Mouse (Mus musculus): ENCODE data around the gene Sowaha.

Sowaha gene

DNA sequence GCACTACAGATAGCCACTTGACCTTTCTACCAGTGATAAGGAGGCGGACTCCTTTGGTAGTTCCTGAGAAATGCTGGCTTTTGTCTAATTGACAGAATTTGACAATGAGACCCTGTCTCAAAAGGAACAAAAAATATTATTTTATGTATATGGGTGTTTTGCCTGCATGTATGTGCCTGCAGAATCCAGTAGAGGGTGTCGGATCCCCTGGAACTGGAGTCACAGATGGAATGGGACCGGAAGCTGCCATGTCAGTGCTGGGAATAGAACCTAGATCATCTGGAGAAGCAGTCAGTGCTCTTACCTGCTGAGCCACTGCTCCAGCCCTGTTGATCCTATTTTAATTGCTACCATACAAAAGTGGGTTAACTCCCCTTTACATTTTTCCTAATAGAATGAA, 7.4 kb downstream of the Sowaha start:
- no peak for DNase-seq (ENCODE audit: low spot score)

DNA sequence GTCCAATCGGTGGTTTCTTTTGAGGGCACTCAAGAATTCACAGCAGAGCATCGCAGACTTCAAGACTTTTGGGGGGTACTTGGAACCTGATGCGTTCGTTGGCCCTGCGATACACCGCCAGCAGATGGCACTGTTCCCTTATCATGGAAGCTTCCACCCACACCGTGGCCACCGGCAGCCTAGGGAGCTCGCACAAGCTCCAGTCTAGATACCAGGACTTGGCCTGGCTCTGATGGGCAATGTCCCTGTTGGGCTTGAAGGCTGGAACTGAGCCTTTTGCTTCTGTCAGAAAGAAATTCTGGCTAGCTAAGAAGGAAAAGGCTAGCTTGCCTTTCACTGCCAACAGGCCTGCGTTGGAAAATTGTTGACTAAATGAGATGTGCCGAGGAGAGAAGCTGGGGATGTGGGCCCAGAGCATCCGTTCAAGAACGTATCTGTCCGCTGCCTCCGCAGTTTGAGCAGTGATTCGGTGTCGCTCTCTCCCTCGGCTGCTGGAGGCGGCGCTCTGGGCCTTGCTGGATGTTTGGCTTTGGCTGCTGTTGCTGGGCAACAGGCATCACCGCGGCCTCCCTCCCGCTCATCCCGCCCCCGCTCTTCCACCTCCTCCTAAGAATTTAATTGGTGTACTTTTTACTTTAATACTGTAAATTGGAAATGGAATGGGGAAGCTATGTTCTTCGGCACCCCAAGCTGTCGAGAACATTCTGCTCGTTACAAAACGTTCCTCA, 9.9 kb downstream of the Sowaha start, which contains the start of gene Gm9837:
TSS of gene Gm9837 (minus strand) at position 512 of the 728 bp plus-strand sequence.
- DNase-seq (ENCODE audit: low spot score), result peak; percentile 96

DNA sequence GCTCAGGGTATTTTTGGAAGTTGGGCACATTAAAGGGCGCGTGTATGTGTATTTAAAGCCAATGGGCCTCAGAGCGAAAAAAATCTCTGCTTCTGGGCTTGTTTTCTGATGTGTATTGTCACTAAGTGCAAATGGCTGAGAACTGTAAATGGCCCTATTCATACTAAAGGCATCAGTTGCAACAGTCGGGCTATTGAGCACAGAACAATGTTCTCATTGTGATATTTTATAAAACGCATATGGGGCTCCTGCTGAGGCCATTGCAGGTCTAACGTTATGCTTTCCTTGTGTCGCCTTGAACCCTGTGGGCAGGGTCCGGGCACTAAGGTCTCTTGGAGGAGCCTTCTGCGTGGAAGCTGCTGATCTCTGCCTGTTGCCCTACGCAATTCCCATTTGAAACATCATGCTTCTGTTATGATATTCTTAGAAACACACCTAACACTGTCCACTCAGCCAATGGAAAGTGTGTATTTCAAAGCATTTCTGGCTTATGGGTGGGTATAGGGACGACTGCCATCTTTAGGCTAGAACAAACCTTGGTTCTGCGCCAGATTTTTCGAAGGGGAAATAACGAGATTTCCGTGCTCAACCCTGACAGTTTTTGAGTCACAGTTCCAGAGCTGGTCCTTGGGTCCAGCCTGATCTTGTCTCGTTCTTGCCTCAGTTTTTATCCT, 10.6 kb downstream of the Sowaha start:
- peak; percentile 69 for DNase-seq (ENCODE audit: low spot score)

DNA sequence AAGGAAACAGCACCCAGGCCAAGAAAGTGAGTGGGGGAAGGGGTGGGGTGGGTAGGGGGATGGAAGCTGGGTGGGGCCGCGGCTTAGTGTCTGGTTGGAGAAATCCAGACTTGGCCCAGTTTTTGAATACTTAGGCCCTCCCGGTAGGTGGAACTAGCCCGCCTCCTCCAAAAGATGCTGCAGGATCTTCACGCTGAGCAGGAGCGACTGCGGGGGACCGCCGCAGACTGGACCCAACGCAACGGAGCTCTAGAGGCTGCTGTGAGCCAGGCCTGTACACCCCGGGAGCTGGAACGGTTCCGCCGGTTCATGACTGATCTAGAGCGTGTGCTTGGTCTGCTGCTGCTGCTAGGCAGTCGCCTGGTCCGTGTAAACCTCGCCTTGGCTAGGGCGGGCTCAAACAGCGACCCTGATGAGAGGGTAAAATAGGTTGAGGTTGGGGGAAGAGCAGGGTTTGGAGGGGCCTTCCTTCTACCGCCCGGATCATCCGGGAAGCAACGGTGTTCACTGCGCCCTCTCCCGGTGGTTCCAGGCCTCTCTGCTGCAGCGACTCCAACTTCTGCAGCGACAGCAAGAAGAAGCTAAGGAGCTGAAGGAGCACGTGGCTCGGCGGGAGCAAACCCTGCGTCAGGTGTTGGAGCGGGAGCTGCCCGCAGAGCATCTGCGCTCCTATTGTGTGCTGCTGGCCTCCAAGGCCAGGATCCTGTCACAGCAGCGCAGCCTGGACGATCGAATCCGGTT, 13.7 kb downstream of the Sowaha start:
- peak; percentile 82 for DNase-seq (ENCODE audit: low spot score)

DNA sequence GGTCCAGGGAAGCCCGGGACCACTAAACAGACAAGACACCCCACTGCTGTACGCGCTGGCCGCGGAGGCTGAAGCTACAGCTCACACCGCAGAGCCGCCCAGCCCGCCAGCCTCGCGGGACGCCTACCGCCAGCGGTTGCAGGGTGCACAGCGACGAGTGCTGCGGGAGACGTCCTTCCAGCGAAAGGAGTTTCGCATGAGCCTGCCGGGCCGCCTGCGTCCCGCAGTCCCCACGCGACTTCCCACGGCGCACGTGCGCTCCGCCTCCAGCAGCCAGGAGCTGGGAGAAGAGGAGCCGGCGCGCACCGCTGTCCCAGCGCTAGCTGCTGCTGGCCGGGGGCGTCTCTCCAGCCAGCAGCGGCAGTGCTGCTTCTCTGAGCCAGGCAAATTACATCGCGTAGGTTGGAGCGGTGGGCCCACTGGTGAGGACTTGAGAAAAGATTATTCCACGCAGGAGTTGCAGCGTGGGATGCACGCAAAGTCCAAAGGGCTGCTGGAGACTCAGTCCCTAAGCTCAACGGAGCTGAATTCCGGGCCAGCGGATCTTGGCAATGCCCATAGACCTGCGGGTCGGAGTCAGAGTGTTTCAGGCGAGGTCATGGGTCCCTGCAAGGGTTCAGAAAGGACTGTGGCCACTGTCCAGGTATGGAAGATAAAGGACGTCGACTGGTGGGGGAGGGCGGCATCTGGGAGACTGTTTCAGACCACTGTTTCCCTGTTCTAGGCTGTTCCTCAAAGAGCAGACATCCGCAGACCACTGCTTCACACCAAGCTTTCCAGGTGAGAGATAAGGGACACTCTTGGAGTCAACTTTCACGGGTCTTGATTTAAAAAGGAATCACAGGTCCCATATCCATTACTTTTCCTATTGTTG, 16.3 kb downstream of the Sowaha start:
- peak; percentile 52 for DNase-seq (ENCODE audit: low spot score)

DNA sequence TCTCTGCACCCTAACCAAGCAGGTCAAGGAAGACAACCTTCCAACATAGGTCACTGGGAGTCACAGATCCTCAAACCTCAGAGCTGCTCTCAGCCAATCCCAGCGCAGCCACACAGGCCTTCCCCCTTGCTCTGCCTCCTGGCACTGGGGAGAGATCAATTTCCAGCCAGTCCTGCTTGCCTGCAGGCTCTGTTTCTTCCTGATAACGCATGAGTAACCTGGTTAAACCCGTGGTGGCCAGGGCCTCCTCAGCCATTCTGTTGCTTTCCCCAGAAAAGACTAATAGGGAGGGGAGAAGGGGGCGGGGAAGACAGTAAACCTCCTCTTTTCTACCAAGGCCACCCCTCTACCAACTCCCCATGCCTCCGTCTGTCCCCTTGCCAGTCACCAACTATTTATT, 18.3 kb downstream of the Sowaha start:
- DNase-seq (ENCODE audit: low spot score), result no peak

DNA sequence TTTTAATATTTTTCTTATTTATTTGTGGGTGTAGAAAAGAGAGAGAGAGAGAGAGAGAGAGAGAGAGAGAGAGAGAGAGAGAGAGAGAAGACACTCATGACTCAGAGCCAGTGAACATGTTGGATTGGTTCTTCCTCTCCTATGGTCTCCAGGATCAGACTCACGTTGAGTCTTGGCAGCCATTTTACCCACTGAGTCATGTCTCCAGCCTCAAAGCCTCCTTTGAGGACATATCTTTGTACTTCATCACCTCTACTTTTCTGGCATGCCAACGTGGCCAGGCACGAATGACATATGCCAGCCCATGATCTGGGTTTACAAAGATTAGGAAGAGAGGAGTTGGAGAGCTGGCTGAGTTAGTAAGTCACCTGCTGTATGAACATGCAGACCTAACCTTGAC, 19.9 kb downstream of the Sowaha start:
- no peak for DNase-seq (ENCODE audit: low spot score)

DNA sequence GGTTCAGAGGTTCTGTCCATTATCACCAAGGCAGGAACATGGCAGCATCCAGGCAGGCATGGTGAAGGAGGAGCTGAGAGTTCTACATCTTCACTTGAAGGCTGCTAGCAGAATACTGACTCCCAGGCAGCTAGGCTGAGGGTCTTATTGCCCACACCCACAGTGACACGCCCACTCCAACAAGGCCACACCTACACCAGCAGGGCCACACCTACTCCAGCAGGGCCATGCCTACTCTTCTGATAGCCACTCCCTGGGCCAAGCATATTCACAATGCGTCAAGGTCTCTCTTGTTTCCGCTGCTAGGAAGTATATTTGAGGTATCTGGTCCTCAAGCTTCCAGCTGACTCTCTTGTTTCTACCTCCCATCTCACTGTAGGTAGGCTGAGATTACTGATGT, 21.1 kb downstream of the Sowaha start:
- no peak for DNase-seq (ENCODE audit: low spot score)

DNA sequence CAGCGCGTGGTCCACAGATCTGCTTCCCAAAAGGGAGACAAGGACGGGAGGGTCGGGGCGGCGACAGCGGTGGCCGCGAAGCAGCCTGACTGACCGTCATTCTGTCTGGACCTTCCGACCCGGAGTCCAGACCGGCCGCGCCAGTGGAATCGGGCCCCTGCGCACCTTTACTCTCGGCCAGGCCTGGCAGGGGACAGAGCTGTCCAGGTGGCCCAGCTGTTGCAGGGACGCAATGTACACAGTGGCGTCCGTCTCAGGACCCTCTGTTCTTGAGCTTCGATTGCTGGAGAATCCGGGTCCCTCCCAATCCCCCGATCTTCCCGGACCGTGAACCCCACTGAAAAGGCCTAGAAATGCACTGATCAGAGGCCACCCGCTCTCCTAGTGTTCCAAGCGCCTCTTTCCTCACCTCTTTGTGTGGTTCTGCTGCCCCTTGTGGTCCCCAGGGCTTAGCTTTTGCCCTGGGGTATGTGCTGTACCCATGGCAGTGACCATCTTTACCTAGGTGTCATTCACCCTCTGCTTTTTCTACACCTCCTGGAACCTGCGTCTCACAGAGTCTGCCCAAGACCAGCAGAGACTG, 22.6 kb downstream of the Sowaha start:
- no peak for DNase-seq (ENCODE audit: low spot score)

DNA sequence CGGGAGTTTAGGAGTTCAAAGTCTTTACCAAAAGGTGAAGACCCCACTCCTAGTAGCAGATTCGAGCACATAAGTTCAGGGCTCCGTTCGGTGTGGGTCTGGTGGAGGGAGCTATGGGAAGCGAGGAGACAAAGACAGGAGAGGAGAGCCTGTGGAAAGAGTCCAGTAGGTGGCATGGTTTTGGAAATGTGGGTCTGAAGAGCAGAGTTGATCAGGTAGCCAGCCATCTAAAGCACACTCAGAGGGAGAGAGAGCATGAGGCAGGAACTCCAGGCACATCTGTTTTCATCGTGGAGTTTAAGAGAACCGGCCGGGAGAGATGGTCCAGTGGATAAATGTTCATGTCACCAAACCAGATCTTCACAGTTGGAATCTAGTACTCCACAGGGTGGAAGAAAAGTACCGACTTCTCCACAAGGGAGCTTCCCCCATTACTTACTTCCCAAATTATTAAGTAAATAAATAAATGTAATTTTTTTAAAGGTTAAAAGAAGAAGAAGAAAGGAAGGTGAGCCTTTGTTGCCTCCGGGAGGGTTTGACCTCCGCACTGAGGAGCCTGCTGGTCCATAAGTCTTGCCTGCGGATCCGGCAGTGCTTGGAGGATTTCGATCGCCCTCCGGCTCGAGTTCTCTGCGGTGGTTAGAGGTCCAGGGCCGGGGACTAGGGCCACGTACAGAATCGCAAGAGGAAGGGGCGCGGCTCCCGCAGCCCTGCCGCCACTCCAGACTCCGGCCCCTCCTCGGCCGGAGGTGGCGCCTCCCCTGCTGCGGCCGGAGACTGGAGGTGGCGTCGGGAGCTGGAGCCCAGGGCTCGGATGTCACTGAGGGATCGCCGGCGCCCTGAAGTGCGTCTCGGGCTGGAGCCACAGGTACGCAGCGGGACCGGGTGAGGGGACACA, 23.4 kb downstream of the Sowaha start, which contains the start of the genes Gm10447 and Shroom1:
TSS of gene Gm10447 (minus strand) at position 637 of the 898 bp plus-strand sequence.
TSS of gene Shroom1 (plus strand) at position 732 of the 898 bp plus-strand sequence.
- no peak for DNase-seq (ENCODE audit: low spot score)

DNA sequence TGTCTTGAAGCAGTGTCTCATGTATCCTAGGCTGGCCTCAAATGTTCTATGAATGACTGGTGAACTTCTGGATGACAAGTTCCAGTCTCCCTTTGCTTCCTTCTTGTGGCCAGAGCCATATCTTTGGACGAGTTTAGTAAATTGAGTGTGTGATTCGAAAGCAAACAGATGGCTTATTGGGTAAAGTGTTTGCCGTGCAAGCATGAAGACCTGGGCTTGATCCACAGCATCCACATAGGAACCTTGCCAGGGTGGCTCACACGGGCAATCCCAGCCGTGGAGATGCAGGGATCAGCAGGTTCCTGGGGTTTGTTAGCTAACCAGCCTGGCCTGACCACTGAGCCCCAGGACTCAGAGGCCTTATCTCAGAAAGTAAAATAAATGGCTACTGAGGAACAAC, 27.0 kb downstream of the Sowaha start:
- no peak for DNase-seq (ENCODE audit: low spot score)

DNA sequence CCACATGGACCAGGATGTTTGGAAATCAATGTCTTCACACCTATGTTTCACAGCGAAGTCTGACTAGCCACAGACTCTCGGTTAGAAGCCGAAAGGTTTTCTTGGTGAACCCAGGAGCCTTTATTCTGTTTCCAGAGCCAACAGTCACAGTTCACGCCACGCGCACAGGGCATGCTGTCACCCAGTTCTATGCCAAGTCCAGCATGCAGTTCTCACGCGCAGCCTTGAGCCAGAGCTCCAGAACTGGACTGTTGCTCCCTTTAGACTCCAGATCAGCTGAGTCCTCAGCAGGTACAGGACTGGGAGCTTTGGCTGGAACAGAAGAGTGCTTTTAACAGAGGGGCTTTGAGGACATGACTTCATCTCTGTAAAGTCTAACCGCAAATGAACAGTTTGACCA, 27.7 kb downstream of the Sowaha start:
- no peak for DNase-seq (ENCODE audit: low spot score)

DNA sequence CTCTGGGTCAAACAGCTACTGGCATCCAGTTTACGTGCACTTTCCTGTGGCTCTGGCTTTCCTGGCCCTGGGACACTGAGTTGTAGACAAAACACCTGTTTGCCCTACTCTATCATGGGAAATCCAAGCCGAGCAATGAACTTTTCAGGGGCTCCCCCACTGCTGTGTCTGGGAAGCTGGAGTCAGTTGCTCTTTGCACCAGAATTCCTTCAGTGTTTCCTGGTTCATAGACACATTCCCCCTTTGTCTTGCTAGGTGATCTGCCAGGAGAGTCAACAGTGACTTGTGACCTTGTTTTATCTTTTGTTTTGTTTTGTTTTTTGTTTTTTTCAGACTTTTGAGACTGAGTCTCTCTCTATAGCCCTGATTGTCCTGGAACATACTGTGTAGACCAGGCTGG, 28.7 kb downstream of the Sowaha start:
- no peak for DNase-seq (ENCODE audit: low spot score)

DNA sequence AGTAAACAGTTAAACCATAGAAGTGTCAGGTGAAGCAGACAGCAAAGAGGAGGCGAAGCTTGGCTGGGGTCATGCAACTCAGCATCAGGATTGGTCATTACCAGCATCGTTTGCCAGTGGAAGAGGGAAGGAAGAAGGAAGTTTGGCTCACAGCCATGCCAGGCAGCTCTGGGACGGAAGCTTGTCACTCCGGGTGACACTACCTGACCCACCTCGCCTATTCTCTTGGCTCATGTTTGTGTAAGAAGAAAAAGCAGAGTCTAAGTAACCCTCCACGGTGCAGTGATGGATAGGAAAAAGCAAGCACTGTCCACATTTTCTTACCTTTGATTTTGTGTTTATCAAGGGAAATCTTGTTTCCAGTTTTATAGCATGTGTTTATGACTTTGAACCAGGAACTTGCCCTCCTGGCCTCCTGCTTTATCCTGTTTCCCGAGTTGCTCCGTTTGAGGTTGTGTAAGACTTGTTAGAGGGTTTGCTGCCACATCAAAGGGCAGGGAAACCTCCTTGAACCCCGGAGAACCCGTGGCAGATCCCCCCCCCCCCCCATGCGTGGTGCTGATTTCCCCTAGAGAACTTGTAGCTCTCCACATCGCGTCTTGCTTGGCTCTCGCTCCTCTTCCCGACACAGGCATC, 29.9 kb downstream of the Sowaha start:
- DNase-seq (ENCODE audit: low spot score), result no peak

DNA sequence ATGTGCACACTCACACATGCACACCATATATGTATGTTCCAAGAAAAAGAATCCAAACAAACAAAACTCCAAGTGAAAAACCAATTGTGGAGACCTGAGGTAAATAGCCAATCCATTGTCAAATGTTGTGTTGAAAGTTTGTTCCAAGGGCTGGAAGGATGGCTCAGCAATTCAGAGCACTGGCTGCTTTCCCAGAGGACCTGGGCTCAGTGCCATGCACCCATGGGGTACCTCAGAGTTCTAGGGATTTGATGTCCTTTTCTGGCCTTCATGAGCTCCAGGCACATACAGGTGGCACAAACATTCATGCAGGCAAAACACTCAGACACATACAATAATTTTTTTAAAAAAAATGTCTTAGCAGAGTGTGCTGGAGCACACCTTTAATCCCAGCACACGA, 31.5 kb downstream of the Sowaha start:
- DNase-seq (ENCODE audit: low spot score), result no peak

DNA sequence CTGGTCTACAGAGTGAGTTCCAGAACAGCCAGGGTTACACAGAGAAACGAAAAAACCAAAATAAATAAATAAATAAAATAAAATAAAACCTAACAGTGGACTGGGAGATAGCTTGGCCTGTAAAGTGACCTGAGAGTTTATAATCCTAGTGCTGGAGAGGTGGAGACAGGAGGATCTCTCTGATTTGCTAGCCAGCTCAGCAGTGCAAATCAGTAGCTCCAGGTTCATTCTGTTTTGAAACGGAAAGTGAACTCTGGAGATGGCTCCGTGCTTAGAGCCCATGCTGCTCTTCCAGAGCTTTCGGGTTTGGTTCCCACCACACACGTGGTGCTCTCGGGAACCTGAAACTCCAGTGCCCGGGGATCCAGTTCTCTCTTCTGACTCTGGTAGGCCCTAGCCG, 32.1 kb downstream of the Sowaha start:
- no peak for DNase-seq (ENCODE audit: low spot score)

DNA sequence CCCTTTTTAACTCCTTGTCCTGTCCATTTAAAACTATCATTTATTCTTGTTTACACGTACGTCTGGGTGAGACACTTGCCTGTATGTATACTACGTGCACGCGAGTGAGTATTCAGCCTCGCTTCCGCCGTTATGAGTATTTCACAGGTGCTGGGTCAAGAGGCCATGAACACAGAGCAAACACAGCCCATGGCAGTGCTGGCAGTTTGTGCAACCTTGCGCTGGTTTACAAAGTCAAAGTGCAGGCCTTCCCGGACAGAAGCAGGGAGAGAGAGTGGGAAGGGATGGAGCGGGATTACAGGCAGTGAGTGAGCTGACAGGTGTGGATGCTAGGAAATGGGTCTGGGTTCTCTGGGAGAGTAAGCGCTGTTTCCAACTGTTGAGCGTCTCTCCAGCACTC, 33.9 kb downstream of the Sowaha start:
- DNase-seq (ENCODE audit: low spot score), result no peak

DNA sequence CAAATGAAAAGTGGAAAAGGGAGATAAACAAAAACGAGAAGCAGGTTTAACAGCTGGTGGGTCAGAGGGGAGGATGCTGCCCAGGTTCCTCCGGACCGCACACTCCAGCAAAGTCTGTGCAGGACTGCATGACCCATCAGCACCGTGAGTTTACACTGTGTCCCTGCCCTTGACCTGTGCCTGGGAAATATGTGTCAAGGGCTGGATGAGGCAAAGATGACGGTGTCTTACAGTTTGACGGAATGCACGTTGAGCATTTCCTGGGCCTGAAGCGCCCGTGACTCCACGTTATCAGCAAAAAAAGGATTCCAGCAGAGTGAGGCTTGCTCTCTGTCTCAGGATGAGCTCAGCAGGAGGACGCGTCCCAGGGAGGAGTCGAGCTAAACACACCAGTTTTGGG, 34.5 kb downstream of the Sowaha start:
- no peak for DNase-seq (ENCODE audit: low spot score)

DNA sequence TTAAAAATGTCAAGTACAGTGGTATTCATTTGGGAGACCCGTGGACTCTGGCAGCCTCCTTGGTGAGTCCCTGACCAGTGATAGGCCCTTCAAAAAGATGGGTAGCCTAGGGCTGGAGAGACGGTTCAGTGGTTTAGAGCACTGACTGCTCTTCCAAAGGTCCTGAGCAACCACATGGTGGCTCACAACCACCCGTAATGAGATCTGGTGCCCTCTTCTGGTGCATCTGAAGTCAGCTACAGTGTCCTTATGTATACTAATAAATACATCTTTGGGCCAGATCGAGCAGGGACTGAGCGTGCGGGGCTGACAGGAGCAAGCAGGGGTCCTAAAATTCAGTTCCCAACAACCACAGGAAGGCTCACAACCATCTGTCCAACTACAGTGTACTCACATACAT, 36.2 kb downstream of the Sowaha start:
- DNase-seq (ENCODE audit: low spot score), result no peak

DNA sequence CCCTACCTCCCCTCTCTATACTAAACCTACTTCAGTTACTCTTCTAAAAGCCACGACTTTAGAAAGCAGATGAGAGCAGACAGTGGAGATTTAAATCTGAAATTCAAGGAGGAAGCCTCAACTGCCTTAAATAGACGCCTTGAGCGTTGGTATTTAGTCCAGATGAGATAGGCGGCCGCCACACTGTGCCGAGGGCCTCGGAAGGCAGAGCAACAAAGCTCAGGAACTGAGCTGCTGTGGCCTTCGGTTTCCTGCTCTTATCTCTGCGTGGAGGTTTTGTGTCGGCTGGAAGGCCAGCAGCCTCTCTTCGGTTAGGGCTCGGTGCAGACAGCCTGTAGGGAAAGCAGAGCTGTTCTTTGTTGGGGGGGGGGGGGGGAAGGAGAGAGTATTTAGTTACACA, 38.2 kb downstream of the Sowaha start:
- no peak for DNase-seq (ENCODE audit: low spot score)

All from layer of hippocampus, adult 11-12 months (tissue).